Mouse (Mus musculus) adipocyte (in vitro differentiated cells): ENCODE results near the gene Msh6.
"Not testable (repeated sequence)": the region's sequence is repeated elsewhere in the genome, so short reads cannot be mapped to it uniquely, and the experiment has no call there.

Experiments
- DNase-seq: peaks from one replicate; pipeline ENCODE4 v3.0.0-alpha.2; 2016; ENCODE audit warnings: low spot score

The Msh6 gene

DNA sequence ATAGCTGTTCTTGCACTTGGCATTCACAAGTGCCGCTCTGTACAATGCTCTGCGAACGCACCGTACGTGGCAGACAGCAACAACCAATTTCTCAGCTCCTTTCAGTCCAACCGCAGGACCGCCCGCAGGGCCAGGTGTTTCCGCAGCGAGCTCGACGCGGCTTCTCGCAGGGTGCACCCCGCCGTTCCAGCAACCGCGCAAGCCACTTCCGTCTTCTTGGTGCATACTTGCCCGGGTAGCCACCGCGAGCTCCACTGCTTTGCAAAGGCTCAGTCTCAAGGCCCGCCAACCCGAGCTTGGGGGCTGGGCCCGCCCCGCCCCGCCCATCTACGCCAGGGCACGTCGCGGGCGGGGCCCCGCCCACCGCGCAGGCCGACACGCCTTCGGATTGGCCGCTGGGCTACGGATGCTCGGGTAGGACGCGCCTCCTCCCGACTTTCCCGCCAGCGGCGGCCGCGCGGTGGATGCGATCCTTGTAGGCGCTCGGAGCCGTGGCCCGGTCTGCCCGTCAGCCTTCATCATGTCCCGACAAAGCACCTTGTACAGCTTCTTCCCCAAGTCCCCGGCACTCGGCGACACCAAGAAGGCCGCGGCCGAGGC lies at the start of gene Msh6:
Gene Msh6, plus strand, starts transcription at position 434 of the 600 bp plus-strand sequence.
- peak; percentile 94 for DNase-seq

DNA sequence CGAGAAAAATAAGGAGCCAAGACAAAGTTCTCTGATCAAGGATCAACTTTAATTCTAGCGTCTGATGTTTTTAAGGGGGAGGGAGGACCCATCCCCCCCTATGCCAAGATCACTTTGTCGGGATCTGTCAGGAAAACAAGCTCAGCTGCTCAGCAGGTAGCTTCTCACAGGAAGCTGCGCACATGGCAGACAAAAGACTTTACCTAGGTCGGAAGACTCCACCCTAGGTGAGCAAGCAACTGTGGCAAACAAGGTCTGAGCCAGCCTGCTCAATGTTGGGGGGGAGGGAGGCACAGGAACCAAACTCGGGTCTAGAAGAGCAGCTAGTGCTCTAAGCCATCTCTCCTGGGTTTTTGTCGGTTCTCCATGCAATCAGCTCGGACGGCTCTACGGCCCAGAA lies 40.5 kb upstream of the Msh6 start:
- no peak for DNase-seq

DNA sequence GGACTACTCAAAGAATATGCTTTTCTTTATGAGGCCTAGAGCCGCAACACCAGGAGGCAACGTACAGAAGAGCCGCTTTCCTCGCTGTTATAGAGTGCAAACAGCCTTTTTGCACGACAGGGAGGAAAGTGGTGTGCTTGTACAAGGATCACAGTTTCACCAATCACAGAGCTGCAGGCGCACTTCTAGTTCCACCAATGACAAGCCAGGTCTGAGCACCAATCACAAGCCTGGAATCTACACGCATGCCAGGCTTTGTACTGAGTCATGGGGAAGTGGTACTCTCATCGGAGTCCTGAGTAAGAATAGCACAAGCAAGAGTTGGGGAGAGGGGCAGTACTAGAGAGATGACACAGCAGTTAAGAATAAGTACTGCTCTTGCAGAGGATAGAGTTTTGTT lies 40.1 kb upstream of the Msh6 start:
- DNase-seq: no peak

DNA sequence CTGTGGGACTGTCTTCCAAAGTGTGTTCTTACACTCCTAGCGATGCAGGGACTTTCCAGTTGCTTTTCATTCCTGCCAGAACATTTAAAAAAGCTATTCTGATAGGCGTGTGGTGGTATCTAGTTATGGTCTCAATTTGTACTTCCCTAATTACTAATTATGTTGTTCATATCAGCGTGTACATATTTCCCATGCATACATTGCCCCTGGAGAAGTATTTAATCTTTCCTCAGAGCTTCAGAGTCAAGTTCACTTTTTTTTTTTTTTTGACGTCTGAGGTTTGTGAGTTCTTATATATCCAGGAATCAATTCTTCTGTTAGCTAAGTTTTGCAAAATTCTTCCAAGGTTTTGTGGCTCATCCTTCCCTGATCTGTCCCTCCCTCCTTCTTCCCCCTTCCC lies 38.7 kb upstream of the Msh6 start:
- DNase-seq: no peak

DNA sequence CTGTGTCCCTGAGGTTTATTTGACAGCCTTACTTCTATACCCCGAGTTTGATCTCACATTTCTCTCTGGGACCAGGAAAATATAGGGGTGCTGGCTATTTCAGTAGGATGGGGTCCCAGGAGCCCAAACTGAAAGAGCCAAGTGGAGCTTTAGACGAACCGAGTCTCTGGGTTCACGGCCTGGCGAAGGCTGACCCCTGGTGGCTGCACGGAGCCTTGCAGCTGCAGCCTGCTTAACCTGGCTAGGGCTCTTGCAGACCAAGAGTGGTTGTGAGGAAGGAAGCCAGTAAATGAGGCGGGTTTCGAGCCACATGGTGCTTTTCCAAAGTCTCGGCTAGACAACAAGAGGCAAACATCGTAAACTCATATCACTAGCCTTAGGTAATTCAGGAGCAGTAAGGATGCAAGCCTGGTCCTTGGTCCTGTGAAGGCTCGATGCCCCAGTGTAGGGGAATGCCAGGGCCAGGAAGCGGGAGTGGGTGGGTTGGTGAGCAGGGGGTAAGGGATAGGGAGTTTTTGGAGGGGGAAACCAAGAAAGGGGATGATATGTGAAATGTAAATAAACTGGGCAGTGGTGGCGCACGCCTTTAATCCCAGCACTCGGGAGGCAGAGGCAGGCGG lies 25.8 kb upstream of the Msh6 start:
- DNase-seq: peak; percentile 81

DNA sequence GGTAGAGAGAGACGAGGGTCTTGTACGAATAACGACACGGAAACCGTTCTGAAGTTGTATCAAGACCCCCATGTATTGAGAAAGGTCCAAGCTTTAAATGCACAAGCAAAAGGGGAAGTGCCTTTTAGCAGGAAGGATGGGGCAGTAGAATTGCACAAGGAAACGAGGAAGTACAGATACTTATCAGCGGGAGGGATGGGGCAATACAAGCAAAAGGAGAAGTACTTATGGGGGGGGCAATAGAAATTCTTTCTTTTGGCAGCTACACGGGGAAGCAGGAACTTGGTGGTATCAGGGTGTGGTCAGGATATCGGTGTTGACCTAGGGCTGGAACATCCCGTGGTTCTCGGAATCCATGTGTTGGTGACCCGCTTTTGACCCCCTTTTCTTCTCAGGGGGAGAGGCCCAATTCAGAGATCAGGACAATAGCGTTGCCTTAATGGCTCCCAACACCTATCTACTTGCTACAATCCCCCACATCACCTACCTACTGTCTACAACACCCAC lies 20.2 kb upstream of the Msh6 start:
- DNase-seq: not testable (repeated sequence)

DNA sequence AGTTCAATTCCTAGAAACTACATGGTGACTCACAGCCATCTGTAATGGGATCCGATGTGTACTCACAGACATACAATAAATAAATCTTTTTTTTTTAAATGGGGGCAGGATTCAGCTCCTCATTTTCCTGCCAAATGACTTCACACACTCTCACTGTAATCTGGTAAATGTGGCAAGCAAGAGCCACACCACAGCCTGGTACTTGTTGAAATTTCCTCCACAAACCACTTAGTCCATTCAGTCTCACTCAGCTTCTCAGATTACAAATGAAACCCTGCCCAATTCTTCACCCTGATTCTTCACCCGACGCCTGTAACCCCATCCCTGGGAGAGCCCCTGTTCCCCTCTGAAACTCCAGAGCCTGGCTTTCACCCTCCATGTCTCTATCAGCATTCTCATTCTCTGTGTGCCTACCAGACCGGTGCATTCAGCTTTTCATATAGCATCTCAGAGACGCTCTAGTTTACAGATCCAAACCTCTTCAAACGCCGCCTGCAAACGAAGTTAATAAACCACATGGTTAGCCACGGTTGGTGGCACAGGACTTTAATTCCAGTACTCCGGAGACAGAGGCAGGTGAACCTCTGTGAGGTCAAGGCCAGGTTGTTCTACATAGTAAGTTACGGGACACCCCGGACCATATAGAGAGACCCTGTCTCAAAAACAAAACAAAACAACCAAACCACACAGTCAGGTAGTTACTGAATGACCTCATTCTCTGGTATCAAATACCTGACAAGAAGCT lies 17.6 kb upstream of the Msh6 start:
- DNase-seq: peak; percentile 39

DNA sequence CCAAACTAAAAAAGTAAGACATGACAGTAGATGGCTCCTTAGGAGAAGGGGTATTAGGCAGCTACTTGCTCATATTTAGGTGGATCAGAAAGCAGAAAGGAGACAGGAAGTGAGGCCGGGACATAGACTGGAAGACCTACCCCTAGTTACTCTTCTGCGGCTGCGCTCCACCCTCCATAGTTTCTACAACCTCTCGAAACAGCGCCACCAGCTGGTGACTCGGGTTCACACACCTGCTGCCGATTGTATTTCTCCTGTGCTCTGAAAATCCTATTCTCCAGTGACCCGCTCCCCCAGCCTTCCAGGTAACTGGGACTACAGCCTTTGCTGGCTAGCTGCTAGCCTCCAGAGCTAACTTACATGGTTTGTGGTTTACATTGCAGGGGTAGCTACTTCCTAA lies 16.6 kb upstream of the Msh6 start:
- no peak for DNase-seq

DNA sequence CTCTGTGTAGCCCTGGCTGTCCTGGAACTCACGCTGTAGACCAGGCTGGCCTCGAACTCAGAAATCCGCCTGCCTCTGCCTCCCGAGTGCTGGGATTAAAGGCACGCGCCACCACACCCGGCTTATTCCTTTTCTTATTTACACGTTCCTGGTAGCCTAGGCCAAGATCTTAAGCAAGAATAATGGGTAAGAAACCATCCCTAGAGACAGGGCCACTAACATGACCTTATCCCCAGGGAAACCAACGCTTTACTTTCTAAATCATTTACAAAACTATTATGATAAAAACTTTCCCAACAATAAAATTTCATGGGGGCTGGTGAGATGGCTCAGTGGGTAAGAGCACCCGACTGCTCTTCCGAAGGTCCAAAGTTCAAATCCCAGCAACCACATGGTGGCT lies 15.5 kb upstream of the Msh6 start:
- DNase-seq: not testable (repeated sequence)

DNA sequence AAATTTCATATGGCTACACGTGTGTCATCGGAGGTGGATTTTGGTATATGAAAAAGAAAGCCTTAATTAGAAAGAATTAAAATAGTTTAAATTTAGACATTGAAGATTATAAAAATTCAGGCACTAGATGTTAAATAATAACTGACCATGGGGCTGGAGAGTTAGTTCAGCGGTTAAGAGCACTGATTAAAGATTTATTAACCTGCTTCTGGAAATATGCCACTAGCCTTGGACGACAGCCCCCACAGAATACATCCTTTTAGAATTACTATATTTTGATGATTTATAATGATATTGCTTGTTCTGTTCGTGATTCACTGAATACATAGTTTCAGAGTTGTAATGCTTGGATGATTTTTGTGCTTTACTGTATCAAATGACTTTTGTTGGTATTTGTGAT lies 14.9 kb upstream of the Msh6 start:
- not testable (repeated sequence) for DNase-seq

DNA sequence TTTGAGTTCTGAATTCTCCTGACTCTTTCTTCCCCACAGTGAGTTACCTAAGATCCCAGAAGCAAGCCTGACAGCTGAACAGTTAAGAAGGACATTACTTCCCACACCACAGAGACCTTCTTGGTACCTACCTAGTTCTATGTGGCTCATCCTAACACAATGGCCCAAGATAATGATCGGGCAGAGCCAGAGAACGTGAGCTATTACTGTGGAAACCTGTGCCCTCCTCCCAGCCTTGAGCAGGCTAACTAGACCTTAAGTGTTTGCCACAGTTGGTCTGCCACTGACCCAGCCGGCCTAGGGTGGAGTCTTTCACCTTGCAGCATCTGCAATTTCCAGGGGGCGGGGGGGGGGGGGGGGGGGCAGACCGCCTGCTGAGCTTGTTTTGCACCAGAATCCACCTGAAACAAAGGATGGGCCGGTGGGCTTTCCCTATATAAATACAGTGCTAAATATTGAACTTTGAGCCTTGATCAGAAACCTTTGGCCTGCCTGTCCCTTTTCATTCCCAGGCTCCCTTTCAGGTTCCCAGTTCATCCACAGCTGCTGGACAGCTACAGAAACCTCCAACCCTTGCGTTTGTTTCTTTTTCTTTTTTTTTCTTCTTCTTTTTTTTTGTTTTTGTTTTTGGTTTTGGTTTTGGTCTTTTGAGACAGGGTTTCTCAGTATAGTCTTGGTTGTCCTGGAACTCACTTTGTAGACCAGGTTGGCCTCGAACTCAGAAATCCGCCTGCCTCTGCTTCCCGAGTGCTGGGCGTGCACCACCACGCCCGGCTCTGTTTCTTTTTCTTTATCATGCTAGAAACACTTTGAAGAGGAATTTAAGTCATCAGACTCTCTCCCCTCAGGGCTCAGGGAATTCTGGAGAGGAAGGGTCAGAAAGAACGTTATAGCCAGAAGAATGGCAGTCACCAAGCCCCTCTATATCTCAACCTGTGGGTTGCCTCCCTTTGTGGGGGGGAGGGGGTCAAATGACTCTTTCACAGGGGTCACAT lies 11.5 kb upstream of the Msh6 start:
- no peak for DNase-seq

DNA sequence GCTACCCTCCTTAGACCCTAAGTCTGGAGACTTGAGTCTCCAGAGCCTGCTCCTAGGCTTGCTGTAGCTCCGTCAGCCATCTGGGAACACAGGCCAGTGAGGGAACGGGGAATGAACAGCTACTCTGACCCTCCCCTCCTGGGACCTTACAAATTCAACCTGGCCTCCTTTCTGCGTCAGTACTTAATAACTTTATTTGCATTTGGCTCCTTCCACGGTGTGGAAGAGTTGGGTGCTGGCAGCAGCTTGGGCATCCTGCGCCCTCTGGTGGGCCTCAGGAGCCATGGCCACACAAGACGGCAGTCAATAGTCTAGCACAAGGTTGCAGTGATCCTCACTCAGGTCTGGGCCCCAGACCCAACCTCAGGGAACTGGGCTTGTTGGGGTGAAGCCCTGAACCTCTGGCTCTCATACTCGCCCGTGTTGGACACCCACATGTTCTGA lies 6.4 kb upstream of the Msh6 start:
- not testable (repeated sequence) for DNase-seq

DNA sequence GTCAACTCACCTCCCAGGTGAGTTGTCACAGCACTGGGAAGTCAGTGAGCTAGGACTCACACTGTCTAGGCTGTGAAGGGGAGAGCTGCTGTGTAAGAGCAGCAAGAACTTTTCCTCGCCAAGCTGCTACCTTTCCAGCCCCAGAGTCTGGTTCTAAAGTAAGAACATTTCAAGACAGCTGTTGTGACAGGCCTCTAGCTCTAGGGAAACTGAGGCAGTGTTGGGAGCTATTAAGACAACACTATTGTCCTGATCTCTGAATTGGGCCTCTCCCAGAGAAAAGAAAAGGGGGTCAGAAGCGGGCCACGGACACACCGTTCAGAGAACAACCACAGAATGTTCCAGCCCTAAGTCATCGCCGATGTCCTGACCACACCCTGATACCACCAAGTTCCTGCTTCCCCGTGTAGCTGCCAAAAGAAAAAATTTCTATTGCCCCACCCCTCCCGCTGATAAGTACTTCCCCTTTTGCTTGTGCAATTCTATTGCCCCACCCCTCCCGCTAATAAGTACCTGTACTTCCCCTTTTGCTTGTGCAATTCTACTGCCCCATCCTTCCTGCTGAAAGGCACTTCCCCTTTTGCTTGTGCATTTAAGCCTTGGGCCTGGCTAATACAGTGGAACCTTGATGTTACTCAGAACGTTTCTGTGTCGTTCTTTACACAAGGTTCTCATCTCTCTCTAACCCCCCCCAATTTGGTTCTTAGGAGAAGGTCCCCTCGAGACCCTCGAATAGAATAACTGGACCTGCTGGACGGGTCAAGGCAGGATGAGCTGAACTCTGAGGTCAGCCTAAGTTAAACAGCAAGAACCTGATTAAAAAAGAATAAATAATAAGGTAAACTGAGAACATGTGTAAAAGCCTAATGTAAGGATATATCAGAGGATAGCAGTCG lies 2.9 kb upstream of the Msh6 start:
- not testable (repeated sequence) for DNase-seq

DNA sequence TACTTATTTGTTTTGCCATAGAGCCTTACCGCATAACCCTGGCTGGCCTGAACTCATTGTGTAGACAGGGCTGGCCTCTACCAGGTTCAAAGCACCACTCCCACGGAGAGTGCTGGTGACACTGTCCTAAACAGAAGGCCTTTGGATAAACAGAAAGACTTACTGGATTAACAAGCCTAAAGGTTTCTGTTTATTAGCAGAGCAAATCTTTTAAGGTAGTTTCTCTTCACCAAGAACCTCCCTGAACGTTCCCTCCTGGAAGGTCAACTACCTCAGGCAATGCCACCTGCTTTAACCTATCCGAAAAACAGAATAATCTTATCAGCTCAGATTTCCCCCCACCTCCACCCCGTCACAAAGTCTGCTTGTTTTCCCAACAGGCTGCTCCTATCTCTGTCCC lies 2.0 kb upstream of the Msh6 start:
- DNase-seq: no peak

DNA sequence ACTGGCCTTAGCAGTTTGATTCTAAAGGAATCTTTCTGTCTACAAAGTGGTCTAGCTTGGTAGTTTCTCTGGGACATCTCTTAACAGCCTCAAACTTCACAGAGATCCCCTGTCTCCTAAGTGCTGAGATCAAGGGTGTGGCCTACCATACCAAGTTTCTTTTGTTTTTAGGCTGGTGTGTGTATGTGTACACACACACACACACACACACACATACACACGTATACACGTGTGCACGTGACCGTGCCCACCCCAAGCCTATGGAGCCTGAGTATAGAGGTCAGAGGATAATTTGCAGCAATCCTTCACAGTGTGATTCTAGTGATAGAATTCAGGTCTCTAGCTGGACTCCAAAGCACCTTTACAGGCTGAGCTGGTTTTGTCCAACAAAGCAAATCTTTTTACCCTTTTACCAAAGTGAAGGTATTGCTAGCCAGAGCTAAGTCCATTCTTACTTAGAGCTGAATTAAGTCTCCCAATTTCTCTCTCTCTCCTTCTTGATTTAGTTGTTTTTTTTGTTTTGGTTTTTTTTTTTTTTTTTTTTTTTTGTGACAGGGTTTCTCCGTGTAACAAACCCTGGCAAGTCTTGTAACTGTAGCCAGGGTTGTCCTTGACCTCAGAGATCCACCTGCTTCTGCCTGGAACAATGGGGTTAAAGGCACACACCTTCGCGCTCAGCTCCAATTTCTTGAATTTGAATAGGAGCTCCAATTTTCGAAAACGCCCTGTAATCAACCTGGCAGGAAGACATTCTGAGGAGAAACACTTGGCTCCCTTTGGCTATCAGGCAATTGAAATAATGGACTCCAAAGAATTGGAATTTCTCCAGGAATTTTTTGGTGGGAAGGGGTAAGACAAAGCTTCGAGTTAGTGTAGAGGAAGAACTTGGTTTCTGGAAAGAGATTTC lies 1.3 kb upstream of the Msh6 start:
- DNase-seq: no peak

DNA sequence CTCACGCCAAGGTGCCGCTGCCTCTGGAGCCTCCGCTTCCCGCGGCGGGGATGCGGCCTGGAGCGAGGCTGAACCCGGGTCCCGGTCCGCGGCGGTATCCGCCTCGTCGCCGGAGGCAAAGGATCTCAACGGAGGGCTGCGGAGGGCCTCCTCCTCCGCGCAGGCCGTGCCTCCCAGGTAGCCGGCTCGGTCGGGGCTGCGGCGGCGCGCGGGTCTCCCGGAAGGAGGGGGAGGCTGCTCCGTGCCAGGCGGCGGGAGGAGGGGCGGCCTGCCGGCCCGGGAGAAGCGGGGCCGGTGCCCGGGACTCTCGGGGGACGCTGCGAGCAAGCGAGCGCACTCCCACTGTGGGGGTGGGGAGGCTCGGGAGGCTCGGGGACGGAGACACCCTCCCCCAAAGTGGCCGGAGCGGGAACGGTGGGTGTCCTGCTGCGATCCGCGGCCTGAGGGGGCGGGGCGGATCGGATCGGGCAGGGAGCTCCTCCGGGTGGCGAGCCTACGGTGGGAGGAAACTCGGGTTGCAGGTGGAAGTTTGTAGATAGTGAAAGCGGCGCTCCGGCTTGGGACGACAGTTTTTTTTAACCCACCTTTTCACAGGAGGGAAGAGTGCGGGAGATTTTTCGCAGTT lies 479 bp downstream of the Msh6 start:
- DNase-seq: peak; percentile 46

DNA sequence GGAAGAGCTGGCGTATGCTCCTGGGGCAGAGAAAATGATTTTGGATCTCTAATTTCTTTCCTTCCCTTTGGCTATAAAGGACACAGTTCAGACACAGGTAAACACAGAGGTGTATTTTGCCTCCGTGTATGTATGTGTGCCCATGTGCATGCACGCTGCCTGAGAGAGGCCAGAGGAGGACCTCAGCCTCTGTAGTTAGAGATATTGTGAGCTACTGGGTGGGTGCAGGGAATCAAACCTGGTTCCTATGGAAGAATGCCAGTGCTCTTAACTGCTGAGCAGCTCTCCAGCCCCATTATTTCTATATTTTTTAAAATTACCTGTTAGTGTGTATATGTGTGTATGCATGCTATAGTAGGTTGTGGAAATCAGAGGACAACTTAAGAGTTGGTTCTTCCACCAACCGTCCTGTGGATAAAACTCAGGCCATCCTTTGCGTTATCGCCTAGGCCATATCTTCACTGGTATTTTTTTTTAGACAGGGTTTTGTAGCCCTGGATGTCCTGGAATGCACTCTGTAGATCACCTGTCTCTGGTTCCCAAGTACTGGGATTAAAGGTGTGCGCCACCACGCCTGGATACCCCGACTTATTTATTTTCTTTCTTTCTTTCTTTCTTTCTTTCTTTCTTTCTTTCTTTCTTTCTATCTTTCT lies 1.4 kb downstream of the Msh6 start:
- DNase-seq: no peak

DNA sequence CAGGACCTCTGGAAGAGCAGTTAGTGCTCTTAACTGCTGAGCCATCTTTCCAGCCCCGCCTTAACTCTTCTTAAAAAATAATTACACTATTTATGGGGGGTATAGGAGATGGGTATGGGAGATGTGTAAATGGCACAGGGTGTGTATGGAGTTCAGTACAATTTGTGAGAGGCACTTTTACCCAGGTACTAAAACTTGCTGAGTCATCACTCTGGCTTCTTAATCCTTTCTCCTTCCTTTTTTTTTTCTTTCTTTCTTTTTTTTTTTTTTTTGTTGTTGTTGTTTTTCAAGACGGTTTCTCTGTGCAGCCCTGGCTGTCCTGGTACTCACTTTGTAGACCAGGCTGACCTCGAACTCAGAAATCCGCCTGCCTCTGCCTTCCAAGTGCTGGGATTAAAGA lies 2.1 kb downstream of the Msh6 start:
- DNase-seq: not testable (repeated sequence)

DNA sequence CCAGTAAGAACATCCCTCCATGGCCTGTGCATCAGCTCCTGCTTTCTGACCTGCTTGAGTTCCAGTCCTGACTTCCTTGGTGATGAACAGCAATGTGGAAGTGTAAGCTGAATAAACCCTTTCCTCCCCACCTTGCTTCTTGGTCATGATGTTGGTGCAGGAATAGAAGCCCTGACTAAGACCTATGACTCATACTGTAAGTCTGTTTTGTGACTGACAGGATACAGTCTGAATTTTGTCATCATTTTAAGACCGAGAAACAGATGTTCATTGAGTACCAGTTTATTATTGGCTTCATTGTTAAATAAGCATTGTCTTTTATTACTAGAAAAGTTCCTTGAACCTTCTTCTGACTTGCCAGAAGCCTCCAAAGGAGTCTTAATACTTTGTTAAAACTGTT lies 4.8 kb downstream of the Msh6 start:
- not testable (repeated sequence) for DNase-seq
